Mouse (Mus musculus): ENCODE measurements around the gene 4933434E20Rik. TPM values are rescaled to one million over a fixed set of nuclear protein-coding genes. Genes with fewer than 3 reads are reported as not detected.

The 4933434E20Rik gene
- polyA plus RNA-seq, 1 experiment from 2014 or later = 207 TPM

DNA sequence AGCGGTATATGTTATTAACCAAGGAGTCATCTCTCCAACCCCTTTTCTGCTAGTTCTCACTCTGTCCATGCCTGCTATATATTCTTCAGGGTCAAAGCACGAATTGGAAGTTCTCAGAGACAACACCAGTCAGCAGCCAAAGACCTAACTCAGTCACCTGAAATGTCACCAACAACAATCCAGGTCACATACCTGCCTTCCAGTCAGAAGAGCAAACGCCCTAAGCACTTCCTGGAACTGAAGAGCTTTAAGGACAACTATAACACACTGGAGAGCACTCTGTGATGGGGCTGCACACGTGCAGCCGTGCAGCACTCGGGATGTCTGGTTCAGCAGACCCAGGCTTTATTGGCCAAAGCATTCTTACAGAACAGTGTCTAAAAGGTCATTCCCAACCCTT, 10.1 kb downstream of the 4933434E20Rik start:
- no peaks in the 10 kb centered on the region for H3K9me3 ChIP-seq (ENCODE audit: control insufficient read depth, low read length)
- H3K4me2 ChIP-seq (ENCODE audit: low read length) = no peak overlapping the region
- H3K9ac ChIP-seq (ENCODE audit: low read depth, low read length) = no peak overlapping the region
- no peaks in the 10 kb centered on the region for H3K27me3 ChIP-seq (replicated peaks; ENCODE audit: control insufficient read depth, insufficient read depth, low read length)
- H3K36me3 ChIP-seq (ENCODE audit: control insufficient read depth, insufficient read depth, low read length) = peaks cover 25% of the 10 kb centered on the region
- WGBS = 95% methylated on average over 6 of the region's 6 CpGs
- no peaks in the 10 kb centered on the region for H3K4me1 ChIP-seq (ENCODE audit: control insufficient read depth, insufficient read depth, low read depth, low read length)
- no peak overlapping the region for H3K27ac ChIP-seq (ENCODE audit: low read depth, low read length)
- H3K4me3 ChIP-seq (ENCODE audit: low read length) = no peak overlapping the region
- no peak for ATAC-seq

GRCm38 (mm10) chr3:90062539-90062938, 11.1 kb downstream of the 4933434E20Rik start:
- H3K9ac ChIP-seq (ENCODE audit: low read depth, low read length) = no peak overlapping the region
- H3K36me3 ChIP-seq (ENCODE audit: control insufficient read depth, insufficient read depth, low read length) = peaks cover 16% of the 10 kb centered on the region
- H3K27ac ChIP-seq (ENCODE audit: low read depth, low read length) = no peak overlapping the region
- H3K4me2 ChIP-seq (ENCODE audit: low read length) = no peak overlapping the region
- H3K27me3 ChIP-seq (replicated peaks; ENCODE audit: control insufficient read depth, insufficient read depth, low read length) = no peaks in the 10 kb centered on the region
- no peaks in the 10 kb centered on the region for H3K4me1 ChIP-seq (ENCODE audit: control insufficient read depth, insufficient read depth, low read depth, low read length)
- no peak overlapping the region for H3K4me3 ChIP-seq (ENCODE audit: low read length)
- WGBS = 58% methylated on average over 2 of the region's 2 CpGs
- ATAC-seq = no peak
- no peaks in the 10 kb centered on the region for H3K9me3 ChIP-seq (ENCODE audit: control insufficient read depth, low read length)

GRCm38 (mm10) chr3:90064383-90064782, 12.9 kb downstream of the 4933434E20Rik start:
- H3K27ac ChIP-seq (ENCODE audit: low read depth, low read length) = no peak overlapping the region
- peaks cover 12% of the 10 kb centered on the region for H3K36me3 ChIP-seq (ENCODE audit: control insufficient read depth, insufficient read depth, low read length)
- no peak for ATAC-seq
- H3K4me2 ChIP-seq (ENCODE audit: low read length) = no peak overlapping the region
- no peak overlapping the region for H3K4me3 ChIP-seq (ENCODE audit: low read length)
- no peaks in the 10 kb centered on the region for H3K9me3 ChIP-seq (ENCODE audit: control insufficient read depth, low read length)
- WGBS = 94% methylated on average over 3 of the region's 3 CpGs
- no peak overlapping the region for H3K9ac ChIP-seq (ENCODE audit: low read depth, low read length)
- no peaks in the 10 kb centered on the region for H3K4me1 ChIP-seq (ENCODE audit: control insufficient read depth, insufficient read depth, low read depth, low read length)
- H3K27me3 ChIP-seq (replicated peaks; ENCODE audit: control insufficient read depth, insufficient read depth, low read length) = no peaks in the 10 kb centered on the region

- Histone ChIP-seq H3K27me3 (replicated peaks; ENCODE audit: control insufficient read depth, insufficient read depth, low read length) (no peaks in the 10 kb centered on the region), H3K27ac (ENCODE audit: low read depth, low read length) (no peak overlapping the region), H3K36me3 (ENCODE audit: control insufficient read depth, insufficient read depth, low read length) (peaks cover 11% of the 10 kb centered on the region), H3K4me2 (ENCODE audit: low read length) (no peak overlapping the region), H3K9me3 (ENCODE audit: control insufficient read depth, low read length) (no peaks in the 10 kb centered on the region), H3K4me1 (ENCODE audit: control insufficient read depth, insufficient read depth, low read depth, low read length) (no peaks in the 10 kb centered on the region), H3K9ac (ENCODE audit: low read depth, low read length) (no peak overlapping the region), H3K4me3 (ENCODE audit: low read length) (no peak overlapping the region)
- WGBS = 61% methylated on average over 3 of the region's 3 CpGs
- no peak for ATAC-seq
Observed at GRCm38 (mm10) chr3:90065553-90065952, 14.1 kb downstream of the 4933434E20Rik start.

DNA sequence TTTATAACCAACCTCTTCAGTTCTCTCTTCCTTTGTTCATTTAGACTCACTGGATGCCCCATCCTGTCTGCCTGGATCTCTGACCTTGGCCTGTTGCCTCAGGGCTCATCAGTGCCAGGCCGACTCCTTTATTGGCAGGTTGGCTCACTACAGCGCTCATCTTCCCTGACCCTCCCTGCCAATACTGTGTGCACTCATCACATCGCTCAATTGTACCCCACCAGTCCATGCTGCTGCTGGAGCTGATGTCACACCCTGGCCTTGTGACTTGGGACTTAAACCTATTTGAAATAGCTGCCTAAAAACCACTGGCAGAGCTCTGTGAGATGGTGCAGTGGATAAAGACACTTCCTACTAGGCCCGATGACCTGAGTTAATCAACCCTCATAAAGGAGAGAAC, 16.4 kb downstream of the 4933434E20Rik start:
- Histone ChIP-seq H3K36me3 (ENCODE audit: control insufficient read depth, insufficient read depth, low read length) (0 out of 2 replicates have a peak, but pooled peaks cover 2% of the 10 kb centered on the region), H3K27me3 (replicated peaks; ENCODE audit: control insufficient read depth, insufficient read depth, low read length) (no peaks in the 10 kb centered on the region), H3K9ac (ENCODE audit: low read depth, low read length) (no peak overlapping the region), H3K27ac (ENCODE audit: low read depth, low read length) (no peak overlapping the region), H3K9me3 (ENCODE audit: control insufficient read depth, low read length) (no peaks in the 10 kb centered on the region), H3K4me3 (ENCODE audit: low read length) (no peak overlapping the region), H3K4me2 (ENCODE audit: low read length) (no peak overlapping the region), H3K4me1 (ENCODE audit: control insufficient read depth, insufficient read depth, low read depth, low read length) (no peaks in the 10 kb centered on the region)
- 83% methylated on average over 4 of the region's 4 CpGs for WGBS
- ATAC-seq = no peak

GRCm38 (mm10) chr3:90069688-90070087, 18.3 kb downstream of the 4933434E20Rik start:
- Histone ChIP-seq H3K4me1 (ENCODE audit: control insufficient read depth, insufficient read depth, low read depth, low read length) (no peaks in the 10 kb centered on the region), H3K27me3 (replicated peaks; ENCODE audit: control insufficient read depth, insufficient read depth, low read length) (no peaks in the 10 kb centered on the region), H3K36me3 (ENCODE audit: control insufficient read depth, insufficient read depth, low read length) (0 out of 2 replicates have a peak, but pooled peaks cover 2% of the 10 kb centered on the region), H3K9me3 (ENCODE audit: control insufficient read depth, low read length) (no peaks in the 10 kb centered on the region), H3K9ac (ENCODE audit: low read depth, low read length) (no peak overlapping the region), H3K27ac (ENCODE audit: low read depth, low read length) (no peak overlapping the region), H3K4me3 (ENCODE audit: low read length) (no peak overlapping the region), H3K4me2 (ENCODE audit: low read length) (no peak overlapping the region)
- no peak for ATAC-seq
- 84% methylated on average over 7 of the region's 7 CpGs for WGBS

DNA sequence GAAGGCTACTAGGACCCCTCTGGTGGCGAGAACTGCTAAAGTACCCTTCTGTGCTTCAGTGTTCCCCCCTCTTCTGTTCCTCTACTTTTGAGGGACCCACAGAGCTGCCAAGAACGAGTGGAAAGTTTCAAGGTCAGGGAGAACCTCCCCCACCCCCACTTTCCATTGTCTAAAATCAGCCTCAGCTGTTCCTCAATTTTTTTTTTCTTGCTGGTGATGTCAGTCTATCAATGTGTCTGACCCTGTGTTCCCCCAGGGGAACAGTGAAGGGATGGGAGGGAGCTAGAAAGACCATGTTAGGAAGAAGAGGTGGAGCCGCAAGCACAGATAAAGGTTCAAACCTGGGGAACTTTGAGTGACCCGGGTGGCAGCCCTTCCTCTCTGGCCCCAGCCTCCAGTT, 20.9 kb downstream of the 4933434E20Rik start, which contains the start of gene Tpm3:
TSS of gene Tpm3 (plus strand) at position 356 of the 400 bp plus-strand sequence.
- 80% methylated on average over 4 of the region's 4 CpGs for WGBS
- Histone ChIP-seq H3K9ac (ENCODE audit: low read depth, low read length) (no peak within 1 kb of the TSS), H3K27ac (ENCODE audit: low read depth, low read length) (no peak within 1 kb of the TSS), H3K4me1 (ENCODE audit: control insufficient read depth, insufficient read depth, low read depth, low read length) (peaks cover 4% of the 10 kb centered on the region), H3K27me3 (replicated peaks; ENCODE audit: control insufficient read depth, insufficient read depth, low read length) (no peaks in the 10 kb centered on the region), H3K4me2 (ENCODE audit: low read length) (no peak within 1 kb of the TSS), H3K36me3 (ENCODE audit: control insufficient read depth, insufficient read depth, low read length) (no peaks in the 10 kb centered on the region), H3K9me3 (ENCODE audit: control insufficient read depth, low read length) (no peaks in the 10 kb centered on the region), H3K4me3 (ENCODE audit: low read length) (no peak within 1 kb of the TSS)
- ATAC-seq = no peak

- Histone ChIP-seq H3K27ac (ENCODE audit: low read depth, low read length) (no peak overlapping the region), H3K9me3 (ENCODE audit: control insufficient read depth, low read length) (no peaks in the 10 kb centered on the region), H3K4me3 (ENCODE audit: low read length) (no peak overlapping the region), H3K9ac (ENCODE audit: low read depth, low read length) (no peak overlapping the region), H3K4me2 (ENCODE audit: low read length) (peak overlapping the region; percentile 27), H3K27me3 (replicated peaks; ENCODE audit: control insufficient read depth, insufficient read depth, low read length) (no peaks in the 10 kb centered on the region), H3K4me1 (ENCODE audit: control insufficient read depth, insufficient read depth, low read depth, low read length) (peaks cover 22% of the 10 kb centered on the region), H3K36me3 (ENCODE audit: control insufficient read depth, insufficient read depth, low read length) (no peaks in the 10 kb centered on the region)
- 9% methylated on average over 5 of the region's 5 CpGs for WGBS
- no peak for ATAC-seq
Observed at GRCm38 (mm10) chr3:90076921-90077716, 25.7 kb downstream of the 4933434E20Rik start.

- ATAC-seq = no peak
- Histone ChIP-seq H3K4me2 (ENCODE audit: low read length) (no peak overlapping the region), H3K9ac (ENCODE audit: low read depth, low read length) (no peak overlapping the region), H3K27me3 (replicated peaks; ENCODE audit: control insufficient read depth, insufficient read depth, low read length) (no peaks in the 10 kb centered on the region), H3K4me3 (ENCODE audit: low read length) (no peak overlapping the region), H3K27ac (ENCODE audit: low read depth, low read length) (no peak overlapping the region), H3K9me3 (ENCODE audit: control insufficient read depth, low read length) (no peaks in the 10 kb centered on the region), H3K36me3 (ENCODE audit: control insufficient read depth, insufficient read depth, low read length) (no peaks in the 10 kb centered on the region), H3K4me1 (ENCODE audit: control insufficient read depth, insufficient read depth, low read depth, low read length) (peaks cover 31% of the 10 kb centered on the region)
- WGBS = 64% methylated on average over 5 of the region's 5 CpGs
Observed at GRCm38 (mm10) chr3:90078224-90078623, 26.8 kb downstream of the 4933434E20Rik start.

Measured in hindbrain, embryonic 16.5 days (tissue).